Mouse (Mus musculus): ENCODE data around the gene Plxnb1.

The Plxnb1 gene

GRCm38 (mm10) chr9:109060898-109061295 lies 34.3 kb upstream of the Plxnb1 start:
- no peak for DNase-seq

GRCm38 (mm10) chr9:109068095-109068735 lies 27.0 kb upstream of the Plxnb1 start:
- DNase-seq, result no peak

- DNase-seq, result peak; percentile 89 to 91
Observed at GRCm38 (mm10) chr9:109073661-109074573, 21.3 kb upstream of the Plxnb1 start, which contains the start of gene Atrip. TSS of gene Atrip (minus strand) at chr9:109074124.

GRCm38 (mm10) chr9:109080516-109080915 lies 14.7 kb upstream of the Plxnb1 start:
- no peak for DNase-seq

- peak in 1 of 2 experiments; percentile 12 for DNase-seq
Observed at GRCm38 (mm10) chr9:109081749-109082123, 13.5 kb upstream of the Plxnb1 start.

GRCm38 (mm10) chr9:109082124-109082800 lies 12.9 kb upstream of the Plxnb1 start, which contains the start of the genes Ccdc51 and Tma7:
TSS of gene Ccdc51 (plus strand) at chr9:109082493.
TSS of gene Tma7 (minus strand) at chr9:109082587.
- DNase-seq, result peak; percentile 81 to 82

GRCm38 (mm10) chr9:109084922-109085321 lies 10.3 kb upstream of the Plxnb1 start:
- DNase-seq, result no peak

GRCm38 (mm10) chr9:109087987-109088386 lies 7.2 kb upstream of the Plxnb1 start:
- peak; percentile 27 for DNase-seq

GRCm38 (mm10) chr9:109090446-109090845 lies 4.7 kb upstream of the Plxnb1 start:
- DNase-seq, result no peak

GRCm38 (mm10) chr9:109091802-109092201 lies 3.4 kb upstream of the Plxnb1 start:
- DNase-seq, result no peak

- no peak for DNase-seq
Observed at GRCm38 (mm10) chr9:109092799-109093198, 2.4 kb upstream of the Plxnb1 start.

GRCm38 (mm10) chr9:109093786-109094552 lies 1.2 kb upstream of the Plxnb1 start:
- DNase-seq, result no peak

GRCm38 (mm10) chr9:109094553-109095136 lies 544 bp upstream of the Plxnb1 start:
- DNase-seq, result no peak

GRCm38 (mm10) chr9:109096251-109096661 lies 1.1 kb downstream of the Plxnb1 start:
- DNase-seq, result no peak

- no peak for DNase-seq
Observed at GRCm38 (mm10) chr9:109096856-109097255, 1.7 kb downstream of the Plxnb1 start.

GRCm38 (mm10) chr9:109097291-109097690 lies 2.1 kb downstream of the Plxnb1 start:
- DNase-seq, result no peak

GRCm38 (mm10) chr9:109097831-109098230 lies 2.6 kb downstream of the Plxnb1 start:
- no peak for DNase-seq

GRCm38 (mm10) chr9:109098366-109098765 lies 3.2 kb downstream of the Plxnb1 start:
- no peak for DNase-seq

GRCm38 (mm10) chr9:109098969-109099368 lies 3.8 kb downstream of the Plxnb1 start:
- no peak for DNase-seq

- no peak for DNase-seq
Observed at GRCm38 (mm10) chr9:109100307-109100928, 5.2 kb downstream of the Plxnb1 start.

- DNase-seq, result no peak
Observed at GRCm38 (mm10) chr9:109101933-109102445, 6.8 kb downstream of the Plxnb1 start.
